Mouse (Mus musculus) E14TG2a.4 (cell line): ENCODE data around the gene Hltf.

Source experiments
- CTCF ChIP-seq: conservative IDR thresholded peaks from 2 replicates; pipeline ENCODE4 v1.5.1; 2014; ENCODE audit warnings: low read length
- POU5F1 ChIP-seq: IDR thresholded peaks from 2 replicates; pipeline ENCODE4 v1.6.1; 2014; ENCODE audit warnings: low read length, borderline replicate concordance

GRCm38 (mm10) chr3:20082161-20082560 is 24.6 kb downstream of the Hltf start:
- no peak for TF ChIP-seq CTCF
- TF ChIP-seq POU5F1 = no peak
